Mouse (Mus musculus) urinary bladder, postnatal 10 days (tissue): ENCODE results near the gene Pou2f1.

Experiments
- DNase-seq: peaks from one replicate; pipeline ENCODE4 v3.0.0; 2022; ENCODE audit warnings: low spot score

Gene Pou2f1

GRCm38 (mm10) chr1:165878751-165879150 lies 123.7 kb downstream of the Pou2f1 start:
- no peak for DNase-seq

- DNase-seq = no peak
These were observed 126.8 kb downstream of the Pou2f1 start for GRCm38 (mm10) chr1:165875520-165876284.

GRCm38 (mm10) chr1:165874645-165875044 lies 127.8 kb downstream of the Pou2f1 start:
- DNase-seq = no peak

GRCm38 (mm10) chr1:165868659-165869058 lies 133.8 kb downstream of the Pou2f1 start:
- DNase-seq = no peak

- DNase-seq = no peak
These were observed 135.7 kb downstream of the Pou2f1 start for GRCm38 (mm10) chr1:165866630-165867280.

GRCm38 (mm10) chr1:165864864-165865795 lies 137.3 kb downstream of the Pou2f1 start:
- no peak for DNase-seq

GRCm38 (mm10) chr1:165862059-165862458 lies 140.4 kb downstream of the Pou2f1 start:
- no peak for DNase-seq

GRCm38 (mm10) chr1:165861235-165861609 lies 141.3 kb downstream of the Pou2f1 start:
- no peak for DNase-seq

- DNase-seq = no peak
These were observed 141.9 kb downstream of the Pou2f1 start for GRCm38 (mm10) chr1:165860373-165861234.

GRCm38 (mm10) chr1:165858356-165858755 lies 144.1 kb downstream of the Pou2f1 start:
- no peak for DNase-seq

GRCm38 (mm10) chr1:165857279-165857678 lies 145.2 kb downstream of the Pou2f1 start:
- DNase-seq = no peak

GRCm38 (mm10) chr1:165855759-165856545 lies 146.5 kb downstream of the Pou2f1 start:
- DNase-seq = no peak

GRCm38 (mm10) chr1:165853729-165854420 lies 148.6 kb downstream of the Pou2f1 start:
- no peak for DNase-seq

GRCm38 (mm10) chr1:165853131-165853721 lies 149.3 kb downstream of the Pou2f1 start:
- no peak for DNase-seq

GRCm38 (mm10) chr1:165852131-165852530 lies 150.3 kb downstream of the Pou2f1 start:
- DNase-seq = no peak

GRCm38 (mm10) chr1:165849458-165850445 lies 152.7 kb downstream of the Pou2f1 start:
- DNase-seq = no peak

- no peak for DNase-seq
These were observed 153.6 kb downstream of the Pou2f1 start for GRCm38 (mm10) chr1:165848881-165849280.

GRCm38 (mm10) chr1:165848417-165848816 lies 154.1 kb downstream of the Pou2f1 start:
- no peak for DNase-seq
